Mouse (Mus musculus) mesoderm, embryonic 11.5 days (tissue): Measurements from ENCODE around the gene Tex2.
"Not testable (repeated sequence)": the region's sequence is repeated elsewhere in the genome, so short reads cannot be mapped to it uniquely, and the experiment has no call there.

Experiments used
- DNase-seq: peaks from one replicate; pipeline ENCODE4 v3.0.0-alpha.2; 2012; ENCODE audit warnings: low read depth, low spot score

Tex2 gene

DNA sequence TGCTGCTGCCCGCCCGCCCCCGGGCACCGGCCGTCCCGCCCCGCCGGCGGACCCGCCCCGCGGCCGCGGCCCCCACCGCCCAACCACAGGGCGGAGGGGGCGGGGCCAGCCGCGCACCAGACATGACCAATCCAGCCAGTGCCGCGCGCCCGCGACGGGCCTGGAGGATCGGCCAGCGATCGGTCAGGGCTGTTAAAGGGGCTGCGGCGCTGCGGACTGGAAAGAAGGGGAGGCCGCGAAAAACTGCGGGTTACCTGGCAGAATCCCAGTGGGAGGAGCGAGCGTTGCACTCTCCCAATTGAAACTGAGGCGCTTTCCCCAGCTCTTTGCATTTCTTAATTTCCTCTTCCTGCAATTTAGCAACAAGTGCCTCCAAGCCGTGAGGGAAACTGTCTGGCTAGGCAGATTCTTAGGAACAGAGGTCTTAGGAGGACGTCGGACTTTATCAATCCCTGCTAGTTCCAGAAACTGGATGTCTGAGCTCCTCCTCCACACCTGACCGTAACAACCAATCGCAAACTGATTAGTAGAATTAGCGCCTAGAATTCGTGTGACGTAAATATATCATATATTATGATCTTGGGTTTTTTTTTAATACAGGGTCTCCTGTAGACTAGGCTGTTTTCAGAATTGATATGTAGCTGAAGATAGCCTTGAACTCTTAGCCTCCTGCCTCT, at the start of gene Tex2:
Gene Tex2 (minus strand): TSS at position 463 of the 677 bp plus-strand sequence.
- peak; percentile 94 for DNase-seq

DNA sequence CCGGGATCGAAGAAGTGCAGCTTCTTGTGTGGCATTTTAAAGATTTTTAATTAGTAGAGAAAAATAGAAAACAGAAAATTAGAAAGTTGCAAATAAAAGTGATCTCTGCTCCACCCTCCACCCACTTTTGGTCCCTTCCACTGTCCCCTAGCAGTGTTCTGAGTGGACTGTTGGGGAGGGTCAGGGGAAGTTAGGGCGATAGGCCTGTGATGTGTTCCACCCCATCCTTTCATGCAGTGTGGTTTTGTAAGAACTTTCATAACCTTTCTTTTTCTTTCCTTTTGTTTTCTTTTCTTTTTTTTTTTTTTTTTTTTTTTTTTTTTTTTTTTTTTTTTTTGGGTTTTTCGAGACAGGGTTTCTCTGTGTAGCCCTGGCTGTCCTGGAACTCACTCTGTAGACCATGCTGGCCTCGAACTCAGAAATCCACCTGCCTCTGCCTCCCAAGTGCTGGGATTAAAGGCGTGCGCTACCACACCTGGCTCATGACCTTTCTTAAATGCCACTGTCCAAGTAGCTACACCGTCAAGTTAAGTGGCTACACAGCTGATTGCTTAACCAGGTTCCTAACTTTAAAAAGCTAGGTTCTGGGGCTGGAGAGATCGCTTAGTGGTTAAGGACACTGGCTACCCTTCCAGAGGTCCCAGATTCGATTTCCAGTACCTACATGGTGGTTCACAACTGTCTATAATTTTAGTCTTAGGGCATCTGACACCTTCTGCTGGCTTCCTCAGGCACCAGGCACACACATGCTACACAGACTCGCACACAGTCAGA, 49.6 kb upstream of the Tex2 start:
- DNase-seq: no peak

DNA sequence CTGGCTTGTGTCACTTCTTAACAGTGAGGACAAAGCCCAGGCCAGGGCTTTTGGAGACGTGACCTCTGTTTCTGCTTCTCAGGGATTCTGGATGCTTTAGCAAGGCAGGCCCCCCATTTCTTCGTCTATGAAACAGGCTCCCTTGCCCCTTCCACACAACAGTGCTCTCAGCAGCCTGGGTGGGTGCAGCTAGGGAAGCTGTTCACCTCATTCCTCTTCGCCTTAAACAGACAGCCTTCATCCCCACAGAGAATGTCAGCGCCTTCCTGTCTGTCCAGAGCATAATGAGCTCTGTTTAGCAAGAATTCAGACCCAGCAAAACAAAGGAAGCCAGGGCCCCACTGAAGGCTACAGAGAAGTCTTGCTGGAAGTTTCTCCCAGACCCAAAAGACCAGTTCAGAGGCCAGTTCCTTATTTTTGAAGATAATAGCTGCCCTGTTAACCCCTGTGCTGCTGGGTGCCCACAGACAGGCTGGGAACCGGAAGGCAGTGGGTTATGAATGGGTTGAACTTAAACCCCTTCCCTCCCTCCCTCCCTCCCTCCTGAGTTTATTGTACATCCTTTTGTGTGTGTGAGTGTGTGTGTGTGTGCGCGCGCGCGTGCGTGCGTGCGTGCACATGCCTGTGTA, 47.3 kb upstream of the Tex2 start:
- DNase-seq: no peak

DNA sequence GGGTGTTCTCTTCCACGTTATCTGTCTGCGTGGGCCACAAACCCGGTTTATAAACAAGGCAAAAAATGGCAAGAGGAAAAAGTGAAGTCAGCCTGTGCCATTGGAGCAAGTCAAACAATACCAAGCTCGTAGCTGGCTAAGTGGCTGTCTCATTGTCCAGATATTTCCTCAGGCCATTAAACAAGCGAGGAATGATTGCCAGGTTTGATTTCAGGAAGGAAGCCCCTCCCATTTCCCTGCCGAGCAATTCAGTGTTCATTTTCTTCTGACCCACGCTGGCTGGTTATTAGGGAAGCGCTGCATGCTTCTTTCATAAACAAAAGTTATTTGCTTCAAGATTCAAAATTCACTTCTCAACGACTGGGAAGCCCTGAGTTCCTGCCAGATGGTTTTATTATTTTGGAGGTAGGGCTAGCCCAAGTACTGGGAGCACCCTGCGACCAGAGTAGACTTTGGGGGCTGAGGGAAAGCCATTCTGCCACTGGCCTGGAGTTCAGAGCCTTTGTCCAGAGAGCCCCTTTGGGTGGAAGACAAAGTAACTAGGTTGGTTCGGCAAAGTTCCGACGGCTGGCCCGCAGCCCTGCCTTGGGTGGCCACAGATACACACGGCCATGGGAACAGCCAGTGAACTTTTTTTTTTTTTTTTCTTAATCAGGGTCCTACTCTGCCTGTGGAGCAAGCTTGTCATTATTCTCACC, 46.5 kb upstream of the Tex2 start:
- DNase-seq: peak; percentile 41

DNA sequence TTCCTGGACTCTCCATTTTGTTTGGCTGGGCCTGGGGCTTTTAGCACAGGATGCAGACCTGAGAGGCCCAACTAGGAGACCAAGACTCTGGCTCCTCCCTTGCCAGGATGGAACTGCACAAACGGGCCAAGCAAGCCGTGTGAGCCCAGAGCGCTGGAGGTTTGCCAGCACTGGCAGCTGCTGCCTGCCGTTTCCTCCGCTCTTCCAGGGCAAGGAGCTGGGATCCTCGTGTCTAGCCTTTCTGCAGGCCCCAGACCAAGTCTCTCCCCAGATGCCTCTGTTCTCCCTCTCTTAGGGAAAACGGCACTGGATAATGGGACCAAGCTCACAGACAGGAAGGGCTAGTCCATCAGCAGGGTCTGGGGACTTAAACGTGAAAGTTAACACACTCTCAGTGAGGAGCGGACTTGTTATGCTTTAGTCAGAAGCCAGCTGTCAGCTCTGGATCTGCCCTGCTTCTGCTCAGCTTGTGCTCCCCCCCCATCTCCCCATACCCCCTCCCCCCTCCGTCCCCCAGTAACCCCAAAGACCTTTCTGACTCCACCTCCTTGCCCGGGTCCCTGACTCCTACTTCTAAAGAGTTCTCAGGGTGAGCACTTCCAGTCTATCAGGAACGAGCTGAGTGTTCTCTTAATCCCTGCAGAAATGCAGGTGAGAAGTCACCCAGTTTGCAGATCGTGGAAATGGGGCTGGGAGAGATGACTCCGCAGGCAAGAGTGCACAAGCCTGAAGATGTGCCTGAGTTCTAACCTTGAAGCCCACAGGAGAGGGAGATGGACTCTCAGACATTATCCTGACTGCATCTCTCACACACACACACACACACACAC, 45.0 kb upstream of the Tex2 start:
- DNase-seq: no peak

DNA sequence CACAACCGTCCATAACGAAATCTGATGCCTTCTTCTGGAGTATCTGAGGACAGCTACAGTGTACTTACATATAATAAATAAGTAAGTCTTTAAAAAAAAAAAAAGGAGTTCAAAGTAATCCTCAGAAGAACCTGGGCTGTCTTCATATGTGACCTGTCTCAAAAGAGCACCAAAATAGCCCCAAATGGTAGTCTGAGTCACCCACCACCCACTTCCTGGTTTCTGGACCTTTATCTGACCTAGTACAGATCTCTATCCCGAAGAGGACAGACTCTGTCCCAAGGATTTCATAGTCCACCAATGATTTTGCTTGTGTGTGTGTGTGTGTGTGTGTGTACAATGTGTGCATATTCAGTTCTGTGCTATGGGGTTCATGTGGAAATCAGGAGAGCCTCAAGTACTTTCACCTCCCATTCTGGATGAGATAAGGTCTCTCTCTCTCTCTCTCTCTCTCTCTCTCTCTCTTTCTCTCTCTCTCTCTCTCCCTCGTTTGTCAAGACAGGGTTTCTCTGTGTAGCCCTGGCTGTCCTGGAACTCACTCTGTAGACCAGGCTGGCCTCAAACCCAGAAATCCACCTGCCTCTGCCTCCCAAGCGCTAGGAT, 43.8 kb upstream of the Tex2 start:
- DNase-seq: not testable (repeated sequence)

DNA sequence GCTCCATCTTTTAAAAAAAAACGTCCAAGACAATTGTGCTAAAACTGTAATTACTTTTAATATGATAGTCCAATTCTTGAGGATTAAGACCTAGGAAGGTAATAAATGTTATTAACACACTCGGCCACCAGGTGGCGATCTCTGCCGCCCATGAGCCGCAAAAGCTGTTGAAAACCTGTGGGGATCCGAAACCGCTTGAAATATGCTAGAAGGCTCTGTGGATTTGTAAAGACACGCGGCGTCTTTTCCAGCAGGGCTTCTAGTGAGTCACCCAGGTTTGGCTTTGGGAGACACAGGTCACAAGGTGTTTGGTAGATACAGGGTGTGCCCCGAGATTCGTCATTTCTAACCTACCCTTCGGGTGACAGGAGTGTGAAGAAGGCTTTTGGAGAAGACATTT, 35.1 kb upstream of the Tex2 start:
- DNase-seq: peak; percentile 80

DNA sequence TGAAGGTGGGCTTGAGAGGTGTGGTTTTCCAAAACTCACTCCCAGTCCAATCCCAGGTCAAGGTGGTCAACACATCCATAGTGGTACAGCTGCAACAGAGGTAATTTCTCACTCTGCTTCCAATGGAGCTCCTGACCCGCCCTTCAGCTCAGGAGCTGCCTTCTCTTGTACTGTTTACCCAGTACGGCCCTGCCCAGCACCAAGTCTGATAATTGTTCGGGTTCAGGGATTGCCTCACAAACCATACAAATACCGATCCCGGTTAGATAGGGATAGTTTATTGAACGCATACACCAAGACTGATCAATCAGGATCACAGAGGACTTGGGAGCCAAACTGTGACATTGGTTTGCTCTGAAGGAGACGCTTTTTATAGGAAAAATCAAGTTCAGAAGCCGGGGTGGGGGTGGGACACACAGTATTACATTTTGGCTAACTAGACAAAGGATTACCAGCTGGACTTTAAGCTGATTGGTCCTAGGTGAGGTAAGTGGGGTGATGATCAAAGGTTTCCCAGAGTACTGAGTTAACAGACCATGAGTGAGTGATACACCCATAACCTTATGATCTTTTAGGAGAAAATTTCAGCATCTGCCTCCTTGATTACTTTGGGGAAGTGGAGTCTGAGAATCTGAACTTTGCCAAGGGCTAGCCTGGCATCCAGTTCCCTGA, 29.9 kb upstream of the Tex2 start:
- no peak for DNase-seq

DNA sequence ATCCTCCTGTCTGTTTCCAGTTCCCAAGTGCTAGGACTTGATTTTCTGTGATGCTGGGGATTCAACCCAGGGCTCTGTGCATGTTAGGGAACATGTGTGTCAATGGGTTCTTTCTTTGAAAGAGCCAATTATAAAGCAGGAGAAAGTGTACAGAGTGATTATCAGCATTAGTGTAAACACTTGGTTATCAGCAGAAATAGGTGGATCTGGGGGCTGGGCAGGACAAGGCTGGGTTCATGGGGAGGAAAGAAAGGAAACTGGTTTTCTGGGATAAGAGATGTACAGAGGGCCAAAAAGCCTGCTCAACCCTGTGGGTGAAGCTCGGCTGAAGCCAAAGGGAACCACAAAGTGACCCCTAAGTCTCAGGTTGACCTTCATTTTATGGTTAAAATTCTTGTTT, 28.4 kb upstream of the Tex2 start:
- no peak for DNase-seq

DNA sequence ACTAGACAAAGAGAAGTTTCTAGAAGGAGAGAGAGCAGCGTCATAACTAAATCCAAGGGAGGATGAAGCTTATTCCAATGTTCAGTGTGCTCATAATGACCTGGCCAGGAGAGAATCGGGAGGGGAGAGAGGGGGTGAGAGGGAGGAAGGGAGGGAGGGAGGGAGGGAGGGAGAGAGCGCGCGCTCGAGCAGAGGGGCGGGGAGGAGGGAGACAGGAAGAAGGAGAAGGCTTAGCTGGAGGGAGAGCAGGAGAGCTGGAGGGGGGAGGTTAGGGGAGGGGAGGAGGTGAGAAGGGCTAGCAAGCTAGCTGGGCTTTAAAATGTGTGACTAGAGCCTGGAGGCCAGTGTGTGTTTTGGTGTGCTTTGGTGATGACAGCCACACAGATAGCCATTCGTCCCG, 26.8 kb upstream of the Tex2 start:
- no peak for DNase-seq

DNA sequence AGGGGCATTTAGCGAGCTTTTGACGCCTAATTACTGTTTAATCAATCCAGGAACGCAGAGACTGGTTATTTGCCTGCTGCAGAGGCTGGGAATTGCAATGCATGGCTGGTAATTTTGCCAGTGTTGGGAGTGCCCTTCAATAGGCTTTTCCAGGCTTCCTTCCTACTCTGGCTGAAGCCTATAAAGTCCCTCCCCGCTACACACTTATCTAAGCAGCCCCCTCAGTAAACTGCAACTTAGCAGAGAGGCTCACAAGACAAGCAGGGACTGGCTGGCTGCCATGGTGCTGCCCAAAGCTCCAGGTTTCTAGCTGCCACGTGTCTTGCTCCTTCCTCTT, 26.1 kb upstream of the Tex2 start:
- DNase-seq: no peak

DNA sequence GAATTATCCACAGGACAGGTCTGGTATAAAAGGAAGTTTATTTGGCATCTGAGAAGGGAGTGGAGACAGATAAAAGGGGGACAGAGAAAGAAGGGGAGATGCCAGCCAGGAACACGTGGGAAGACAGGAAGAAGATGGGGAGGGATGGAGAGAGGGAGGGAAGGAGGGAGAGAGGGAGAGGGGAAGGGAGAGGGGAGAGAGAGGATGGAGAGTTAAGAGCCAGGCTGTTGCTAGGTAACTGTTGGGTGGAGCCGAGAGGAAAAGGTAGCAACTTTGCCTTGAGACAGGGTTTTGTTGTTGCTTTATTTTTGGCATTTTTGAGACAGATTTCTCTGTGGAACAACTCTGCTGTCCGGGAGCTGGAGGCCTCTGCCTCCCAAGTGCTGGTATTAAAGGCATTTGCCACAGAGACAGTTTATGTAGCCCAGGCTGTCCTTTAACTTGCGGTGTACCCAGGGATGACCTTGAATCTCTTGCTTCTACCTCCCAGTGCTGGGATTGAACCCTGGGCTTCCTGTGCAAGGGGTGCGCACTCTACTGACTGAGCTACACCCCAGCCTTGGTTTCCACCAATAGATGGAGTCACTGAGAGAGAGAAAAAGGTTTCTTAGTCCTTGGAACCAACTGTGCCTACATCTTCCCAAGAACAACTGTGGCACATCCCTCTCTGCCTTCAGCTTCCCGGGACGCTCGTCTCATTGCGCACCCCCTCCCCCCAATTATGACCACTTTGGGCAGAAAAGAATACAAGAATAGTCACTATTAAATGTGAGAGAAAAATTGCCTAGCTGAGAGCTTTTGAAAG, 25.5 kb upstream of the Tex2 start:
- no peak for DNase-seq

DNA sequence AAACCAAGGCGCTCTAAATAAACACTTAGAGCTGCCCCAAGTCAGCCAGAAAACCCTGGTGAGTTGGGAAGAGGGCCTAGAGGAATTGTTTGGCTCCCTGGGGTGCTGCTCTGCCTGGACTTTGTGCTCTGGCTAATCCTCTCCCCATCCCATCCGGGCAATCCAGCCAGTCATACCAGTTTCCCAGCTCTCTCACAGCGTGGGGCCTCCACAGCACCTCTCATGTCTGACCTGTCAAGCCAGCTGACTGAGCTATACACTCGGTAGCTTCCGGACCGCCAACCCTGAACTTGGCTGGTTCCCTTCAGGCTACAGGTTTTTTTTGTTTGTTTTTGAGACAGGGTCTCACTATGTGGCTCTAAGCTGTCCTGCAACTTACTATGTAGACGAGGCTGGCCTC, 24.5 kb upstream of the Tex2 start:
- DNase-seq: no peak

DNA sequence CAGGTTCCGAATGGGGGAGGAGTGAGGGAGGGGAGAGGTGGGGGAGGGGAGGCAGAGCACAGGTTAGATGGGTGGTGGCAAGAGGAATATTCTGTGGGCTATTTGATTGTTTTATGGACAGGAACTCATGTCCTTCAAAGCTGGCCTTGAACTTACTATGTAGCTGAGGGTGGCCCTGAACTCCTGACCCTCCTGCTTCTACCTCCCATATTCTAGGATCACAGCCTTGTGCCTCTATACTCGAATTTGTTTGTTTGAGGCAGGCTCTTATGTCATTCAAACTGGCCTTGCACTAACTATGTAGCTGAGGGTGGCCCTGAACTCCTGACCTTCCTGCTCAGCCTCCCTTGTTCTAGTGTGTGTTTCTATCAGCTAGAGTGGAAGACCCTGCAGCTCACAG, 22.7 kb upstream of the Tex2 start:
- no peak for DNase-seq

DNA sequence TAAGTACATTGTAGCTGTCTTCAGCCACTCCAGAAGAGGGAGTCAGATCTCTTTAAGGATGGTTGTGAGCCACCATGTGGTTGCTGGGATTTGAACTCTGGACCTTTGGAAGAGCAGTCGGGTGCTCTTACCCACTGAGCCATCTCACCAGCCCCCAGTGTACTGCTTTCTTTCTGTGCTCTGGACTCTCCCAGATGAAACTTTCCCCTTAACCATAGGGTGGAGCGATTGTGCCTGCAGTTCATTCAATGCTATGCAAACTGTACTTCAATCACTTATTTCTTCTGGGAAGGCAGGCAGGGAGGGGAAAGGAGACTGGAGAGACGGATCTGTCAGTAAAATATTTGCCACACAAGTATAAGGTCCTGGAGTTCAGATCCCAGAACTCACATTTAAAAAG, 21.0 kb upstream of the Tex2 start:
- DNase-seq: not testable (repeated sequence)

DNA sequence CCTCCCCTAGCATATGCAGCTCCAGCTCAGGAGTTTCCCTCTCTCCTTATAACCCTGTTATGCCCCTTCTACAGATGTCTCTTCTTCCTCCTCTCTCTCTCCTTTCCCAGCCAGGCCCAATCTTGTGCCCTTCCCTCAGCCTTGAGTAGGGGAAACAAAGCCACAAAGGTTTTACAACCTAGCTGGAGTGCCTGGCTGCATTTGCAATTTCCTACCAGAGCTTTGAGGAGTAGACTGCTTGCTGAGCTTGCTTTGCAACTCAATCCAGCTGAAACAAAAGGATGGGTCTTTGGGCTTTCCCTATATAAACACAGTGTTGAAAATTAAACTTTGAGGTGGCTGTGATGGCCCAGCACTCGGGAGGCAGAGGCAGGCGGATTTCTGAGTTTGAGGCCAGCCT, 20.2 kb upstream of the Tex2 start:
- no peak for DNase-seq

DNA sequence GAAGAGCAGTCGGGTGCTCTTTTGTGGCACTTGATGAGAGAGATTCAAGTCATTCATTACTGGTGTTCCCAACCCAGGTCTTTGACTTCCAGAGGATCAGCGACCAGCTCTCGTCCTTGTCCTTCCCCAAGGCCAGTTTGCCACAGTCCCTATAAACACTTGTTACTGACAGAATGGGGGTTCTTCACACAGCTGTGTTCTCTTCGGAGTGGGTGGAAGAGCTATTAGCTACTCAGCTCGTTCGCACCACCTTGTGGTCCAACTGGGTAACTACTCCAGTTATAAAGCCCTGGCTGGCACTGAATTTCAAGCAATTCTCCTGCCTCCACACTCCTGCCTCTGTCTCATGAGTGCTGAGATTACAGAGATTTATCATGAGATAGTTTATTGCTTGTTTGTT, 14.5 kb upstream of the Tex2 start:
- DNase-seq: peak; percentile 84

DNA sequence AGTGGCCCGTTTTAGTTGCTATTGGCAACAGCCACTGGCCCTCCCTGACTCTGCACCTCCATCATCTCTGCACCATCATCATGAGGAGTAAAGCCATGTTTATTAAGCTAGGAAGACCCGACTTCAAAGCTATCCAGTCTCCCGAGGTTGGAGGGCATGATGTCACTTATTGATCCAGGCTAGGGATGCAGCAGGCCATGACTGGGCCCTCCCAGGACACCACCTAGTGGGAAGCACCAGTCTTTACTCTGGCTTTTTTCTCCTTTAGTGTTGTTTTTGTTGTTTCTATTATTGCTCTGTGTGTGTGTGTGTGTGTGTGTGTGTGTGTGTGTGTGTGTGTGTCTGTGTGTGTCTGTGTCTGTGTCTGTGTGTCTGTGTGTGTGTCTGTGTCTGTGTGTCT, 12.4 kb upstream of the Tex2 start:
- DNase-seq: no peak

DNA sequence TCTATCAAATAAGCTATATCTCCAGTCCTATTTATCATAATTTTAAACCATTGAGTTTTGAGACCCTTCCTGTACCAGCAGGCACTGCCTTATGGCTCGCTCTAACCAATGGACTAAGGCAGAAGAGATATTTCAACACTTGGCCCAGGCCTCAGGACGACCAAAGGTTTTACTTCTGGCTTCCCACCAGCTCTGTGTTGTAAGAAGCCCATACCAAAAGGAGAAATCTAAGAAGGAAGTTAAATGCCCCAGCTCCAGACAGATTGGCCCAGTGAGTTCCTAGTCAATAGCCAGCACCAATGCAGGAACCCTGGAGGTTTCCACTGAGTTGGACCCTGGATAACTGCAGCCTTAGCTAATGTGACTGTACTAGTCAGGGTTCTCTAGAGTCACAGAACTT, 10.4 kb upstream of the Tex2 start:
- DNase-seq: no peak

DNA sequence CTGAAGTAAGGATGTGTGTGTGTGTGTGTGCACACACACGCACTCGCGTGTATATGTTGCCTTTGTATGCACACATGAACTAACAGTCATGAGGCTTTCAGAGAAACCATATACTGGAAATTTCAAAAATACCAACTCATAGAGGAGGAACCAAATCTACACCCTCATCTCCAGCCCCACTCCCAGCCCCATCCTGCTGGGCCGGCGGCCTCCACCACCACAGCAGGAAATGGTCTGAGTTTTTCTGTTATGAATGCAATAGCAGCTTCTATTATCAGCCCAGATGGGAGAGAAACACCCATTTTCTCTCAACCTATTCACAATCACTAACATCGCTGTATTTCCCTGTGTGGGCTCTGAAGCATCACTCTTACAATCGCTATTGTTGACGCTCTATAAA, 8.8 kb upstream of the Tex2 start:
- no peak for DNase-seq
